In the genomic region with DNA sequence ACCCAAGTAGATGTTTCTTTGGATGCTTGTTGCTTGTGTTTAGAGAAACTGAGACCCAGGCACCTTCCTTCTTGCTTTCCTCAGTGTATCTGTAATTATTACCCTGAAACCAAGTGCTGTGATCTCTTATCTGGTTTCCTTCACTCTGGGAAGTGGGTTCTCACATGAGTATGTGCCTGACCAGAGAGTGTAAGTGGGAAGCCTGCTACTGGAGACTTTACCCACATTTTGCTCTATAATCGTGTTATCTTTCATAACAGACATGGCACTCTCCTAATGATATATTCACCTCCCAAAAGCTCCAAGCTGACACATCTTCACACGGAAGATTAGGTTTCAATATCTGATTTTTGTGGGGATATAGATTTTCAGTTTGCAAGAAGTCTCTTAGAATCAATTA, we compare ENCODE assay signal across 11 mouse cellular contexts.
"Had no signal": no experiment of that assay in that cellular context is flagged by ENCODE, and none has a peak within 500 bp of the region (broad histone marks: within the 10 kb centered on the region; RNA-seq: fewer than 3 reads in every experiment).

No protein-coding gene starts in this region.

- H3K4me1 ChIP-seq: lung, embryonic 15.5 days; neural tube, embryonic 15.5 days had no signal

- H3K4me2 ChIP-seq: limb, embryonic 13.5 days; lung, embryonic 15.5 days; neural tube, embryonic 15.5 days had no signal

- H3K9me3 ChIP-seq: limb, embryonic 13.5 days; lung, embryonic 15.5 days; neural tube, embryonic 15.5 days had no signal

- H3K36me3 ChIP-seq: lung, embryonic 15.5 days had no signal

- H3K27me3 ChIP-seq: limb, embryonic 13.5 days; lung, embryonic 15.5 days; neural tube, embryonic 15.5 days had no signal

- H3K27ac ChIP-seq: kidney, postnatal 0 days; limb, embryonic 13.5 days; lung, embryonic 15.5 days; neural tube, embryonic 15.5 days; stomach, postnatal 0 days had no signal

- ATAC-seq: intestine, postnatal 0 days had no signal

- DNase-seq: kidney, adult 9 months; kidney, postnatal 36 days; midbrain, embryonic 14.5 days; thymus, postnatal 4 days had no signal

- H3K4me3 ChIP-seq: limb, embryonic 13.5 days; lung, embryonic 15.5 days; myocyte; neural tube, embryonic 15.5 days had no signal

- H3K9ac ChIP-seq: limb, embryonic 13.5 days; lung, embryonic 15.5 days; neural tube, embryonic 15.5 days had no signal
